Mouse (Mus musculus) brown adipose tissue, adult 24 weeks (tissue): ENCODE results near the gene Alg2. TPM values are rescaled to one million over a fixed set of nuclear protein-coding genes. Genes with fewer than 3 reads are reported as not detected.

Experiments
- H3K27ac ChIP-seq: fragments of 200-500 bp; replicated peaks from 2 replicates; pipeline ENCODE4 v1.5.1; 2012; ENCODE audit warnings: low read depth, mild to moderate bottlenecking, low read length
- H3K4me1 ChIP-seq: fragments of 200-500 bp; 2 replicates; pipeline ENCODE4 v1.6.1; 2012; ENCODE audit warnings: low read length, mixed read lengths; ENCODE audit not compliant: control insufficient read depth, insufficient read depth, insufficient read length
- H3K4me3 ChIP-seq: fragments of 200-500 bp; 2 replicates; pipeline ENCODE4 v1.5.1; 2012; ENCODE audit warnings: low read depth, mild to moderate bottlenecking, low read length, moderate library complexity; ENCODE audit not compliant: insufficient read depth
- polyA plus RNA-seq: library from polyadenylated mRNA; stranded (reverse); fragments of >200 nt; gene quantifications from 2 replicates; pipeline ENCODE4 v1.2.4, GENCODE M21; 2012; ENCODE audit not compliant: missing spikeins, insufficient read depth, insufficient read length

Gene Alg2
- polyA plus RNA-seq, 1 experiment = 10.3 TPM

GRCm38 (mm10) chr4:47480576-47480975, 6.4 kb upstream of the Alg2 start:
- Histone ChIP-seq H3K27ac (no peak overlapping the region), H3K4me3 (no peak overlapping the region), H3K4me1 (no peaks in the 10 kb centered on the region)

- Histone ChIP-seq H3K27ac (no peak overlapping the region), H3K4me1 (no peaks in the 10 kb centered on the region), H3K4me3 (no peak overlapping the region)
Observed at GRCm38 (mm10) chr4:47480095-47480494, 6.0 kb upstream of the Alg2 start.

GRCm38 (mm10) chr4:47477539-47477938, 3.4 kb upstream of the Alg2 start:
- Histone ChIP-seq H3K27ac (no peak overlapping the region), H3K4me1 (peaks cover 3% of the 10 kb centered on the region; the same call in 1 of the 2 replicates), H3K4me3 (no peak overlapping the region)

- H3K4me3 ChIP-seq = peak overlapping the region; percentile 81
- H3K27ac ChIP-seq = peak overlapping the region; percentile 32; the same call in 1 of the 2 replicates
- peaks cover 3% of the 10 kb centered on the region; the same call in 1 of the 2 replicates for H3K4me1 ChIP-seq
Observed at GRCm38 (mm10) chr4:47474730-47475643, 854 bp upstream of the Alg2 start.

- peak overlapping the region; percentile 69 for H3K4me3 ChIP-seq
- H3K4me1 ChIP-seq = peaks cover 3% of the 10 kb centered on the region; the same call in 1 of the 2 replicates
- H3K27ac ChIP-seq = no peak overlapping the region
Observed at GRCm38 (mm10) chr4:47473586-47473967, 556 bp downstream of the Alg2 start.

- no peaks in the 10 kb centered on the region for H3K4me1 ChIP-seq
- no peak overlapping the region for H3K27ac ChIP-seq
- no peak overlapping the region for H3K4me3 ChIP-seq
Observed at GRCm38 (mm10) chr4:47467196-47467595, 6.9 kb downstream of the Alg2 start.

GRCm38 (mm10) chr4:47449586-47450522, 24.3 kb downstream of the Alg2 start:
- Histone ChIP-seq H3K4me3 (no peak overlapping the region), H3K4me1 (no peaks in the 10 kb centered on the region)

GRCm38 (mm10) chr4:47449116-47449515, 25.0 kb downstream of the Alg2 start:
- Histone ChIP-seq H3K27ac (no peak overlapping the region), H3K4me1 (no peaks in the 10 kb centered on the region), H3K4me3 (no peak overlapping the region)

More at GRCm38 (mm10) chr4:47449586-47450522, 24.3 kb downstream of the Alg2 start:
- H3K27ac ChIP-seq = no peak overlapping the region

GRCm38 (mm10) chr4:47448526-47448925, 25.6 kb downstream of the Alg2 start:
- Histone ChIP-seq H3K27ac (no peak overlapping the region), H3K4me1 (no peaks in the 10 kb centered on the region), H3K4me3 (no peak overlapping the region)

GRCm38 (mm10) chr4:47440951-47441350, 33.2 kb downstream of the Alg2 start:
- H3K27ac ChIP-seq = no peak overlapping the region
- no peak overlapping the region for H3K4me3 ChIP-seq

GRCm38 (mm10) chr4:47438956-47439355, 35.2 kb downstream of the Alg2 start:
- H3K4me3 ChIP-seq = no peak overlapping the region
- no peak overlapping the region for H3K27ac ChIP-seq
- no peaks in the 10 kb centered on the region for H3K4me1 ChIP-seq

More at GRCm38 (mm10) chr4:47440951-47441350, 33.2 kb downstream of the Alg2 start:
- H3K4me1 ChIP-seq = no peaks in the 10 kb centered on the region

GRCm38 (mm10) chr4:47437365-47438340, 36.5 kb downstream of the Alg2 start:
- no peak overlapping the region for H3K27ac ChIP-seq
- no peaks in the 10 kb centered on the region for H3K4me1 ChIP-seq
- peak overlapping the region; percentile 67 for H3K4me3 ChIP-seq

GRCm38 (mm10) chr4:47435566-47436360, 38.4 kb downstream of the Alg2 start:
- H3K4me1 ChIP-seq = no peaks in the 10 kb centered on the region
- no peak overlapping the region for H3K27ac ChIP-seq
- H3K4me3 ChIP-seq = no peak overlapping the region
